Mouse (Mus musculus) thymus, adult 2 months (tissue): ENCODE measurements around the gene Ogfod2.

Experiments
- CTCF ChIP-seq: fragments of 200-500 bp; IDR thresholded peaks from 2 replicates; pipeline ENCODE4 v1.5.1; 2012; ENCODE audit warnings: mild to moderate bottlenecking, control low read depth, low read length, moderate library complexity, borderline replicate concordance; ENCODE audit not compliant: control insufficient read depth, poor library complexity, insufficient read depth; ENCODE audit errors: extremely low read depth
- POLR2A ChIP-seq: fragments of 200-500 bp; IDR thresholded peaks from 2 replicates; pipeline ENCODE4 v1.6.1; 2012; ENCODE audit warnings: mild to moderate bottlenecking, low read length, control low read depth, moderate library complexity; ENCODE audit not compliant: control insufficient read depth, poor library complexity, insufficient read depth; ENCODE audit errors: extremely low read depth

GRCm38 (mm10) chr5:124095596-124096232 is 16.4 kb upstream of the Ogfod2 start, which contains the start of gene Abcb9:
- TF ChIP-seq POLR2A (0 out of 2 replicates have a peak, but pooled peaks have one; percentile 13), CTCF (no peak)
